Mouse (Mus musculus): ENCODE measurements around the gene Jup.

DNA sequence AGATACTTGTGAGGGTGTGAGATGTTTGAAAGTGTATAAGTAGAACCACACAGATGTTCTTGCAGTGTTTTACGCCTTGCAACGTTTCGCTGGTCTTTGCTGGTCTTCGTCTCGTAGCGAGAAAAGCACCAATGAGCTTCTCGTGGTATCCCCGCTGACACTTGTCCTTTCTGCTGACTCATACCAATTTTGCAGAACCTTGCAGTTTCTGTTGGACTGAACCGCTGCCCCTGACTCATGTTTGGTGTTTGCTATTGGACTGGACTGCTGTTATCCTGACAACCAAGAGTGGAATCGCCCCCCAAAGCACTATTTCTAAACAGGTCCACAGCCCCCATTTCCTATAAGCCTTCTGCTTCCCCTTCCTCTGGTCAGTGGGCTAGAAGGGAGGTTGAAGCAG is 53.3 kb downstream of the Jup start:
- no peak for TF ChIP-seq CTCF (IDR thresholded peaks at IDR 0.05)
- no peak for TF ChIP-seq POLR2A (IDR thresholded peaks at IDR 0.05; ENCODE audit: insufficient read depth, low read depth, low read length)
- TF ChIP-seq EP300 (IDR thresholded peaks at IDR 0.05; ENCODE audit: insufficient read depth, low read depth, low read length), result no peak

Data from heart, adult 2 months (tissue).